Mouse (Mus musculus) liver, postnatal 0 days (tissue): ENCODE data around the gene Rassf4. TPM values are rescaled to one million over a fixed set of nuclear protein-coding genes. Genes with fewer than 3 reads are reported as not detected.
A peak's percentile ranks its signal among the peaks of the same experiment; 100 is the strongest.

Experiments used
- ATAC-seq: fragments of 200-750 bp; cut with Nextera tagmentation; 2 replicates; pipeline ENCODE4 v1.8.0; 2017; ENCODE audit warnings: mild to moderate bottlenecking, moderate library complexity
- DNase-seq: peaks from one replicate; pipeline ENCODE4 v3.0.0-alpha.2; 2016
- H3K27ac ChIP-seq: fragments of 300-500 bp; sonication (generic); 2 replicates; pipeline ENCODE4 v1.5.1; 2014; ENCODE audit warnings: antibody characterized with exemption, moderate library complexity, mild to moderate bottlenecking, low read depth
- H3K27me3 ChIP-seq: fragments of 300-500 bp; sonication (generic); 2 replicates; pipeline ENCODE4 v1.6.1; 2014; ENCODE audit warnings: low read length, control low read depth, mixed read lengths; ENCODE audit not compliant: insufficient read depth
- H3K36me3 ChIP-seq: fragments of 300-500 bp; sonication (generic); replicated peaks from 2 replicates; pipeline ENCODE4 v1.6.1; 2014; ENCODE audit warnings: mild to moderate bottlenecking, control low read depth, low read length, moderate library complexity, mixed read lengths; ENCODE audit not compliant: insufficient read depth
- H3K4me1 ChIP-seq: fragments of 300-500 bp; sonication (generic); 2 replicates; pipeline ENCODE4 v1.6.1; 2014; ENCODE audit warnings: antibody characterized with exemption, mild to moderate bottlenecking, control low read depth; ENCODE audit not compliant: insufficient read depth
- H3K4me2 ChIP-seq: fragments of 300-500 bp; sonication (generic); 2 replicates; pipeline ENCODE4 v1.6.1; 2014; ENCODE audit warnings: low read depth, mild to moderate bottlenecking, low read length, moderate library complexity, mixed read lengths
- H3K4me3 ChIP-seq: fragments of 300-500 bp; sonication (generic); 2 replicates; pipeline ENCODE4 v1.5.1; 2014; ENCODE audit warnings: low read depth, low read length
- H3K9ac ChIP-seq: fragments of 300-500 bp; sonication (generic); replicated peaks from 2 replicates; pipeline ENCODE4 v1.6.1; 2014; ENCODE audit warnings: mild to moderate bottlenecking, moderate library complexity
- H3K9me3 ChIP-seq: fragments of 300-500 bp; sonication (generic); 2 replicates; pipeline ENCODE4 v1.6.1; 2016; ENCODE audit warnings: mild to moderate bottlenecking, control low read depth, low read length, mixed read lengths
- CTCF ChIP-seq: sonication (generic); IDR thresholded peaks from 2 replicates; pipeline ENCODE4 v1.5.1; 2016; ENCODE audit warnings: antibody characterized with exemption, low read depth
- EP300 ChIP-seq: IDR thresholded peaks from 2 replicates; pipeline ENCODE4 v1.6.1; 2016; ENCODE audit warnings: antibody characterized with exemption, low read depth, mild to moderate bottlenecking
- WGBS: fragments of 180-500 bp; shearing (Covaris S2); extraction: QIAGEN DNeasy Blood & Tissue Kit; methylation state at CpG from one replicate; pipeline ENCODE4 v1.1.7; 2014; ENCODE audit not compliant: insufficient replicate concordance; 5-methylcytosine and 5-hydroxymethylcytosine counted together
- polyA plus RNA-seq: library from polyadenylated mRNA; unstranded; fragments of >200 nt; fragmentation: Nextera tagmentation; extraction: Ambion mirVana; gene quantifications from 2 replicates; pipeline ENCODE4 v1.2.1, GENCODE M21; 2015

The Rassf4 gene
- polyA plus RNA-seq, 1 experiment from 2014 or later = 9.6 TPM

- no peak for TF ChIP-seq CTCF
- no peak for TF ChIP-seq EP300
- H3K27ac ChIP-seq = no peak overlapping the region
Observed at GRCm38 (mm10) chr6:116663364-116663763, 10.4 kb downstream of the Rassf4 start.

GRCm38 (mm10) chr6:116653684-116654454 lies 19.9 kb downstream of the Rassf4 start:
- WGBS = 49% methylated on average over 9 of the region's 9 CpGs

More at GRCm38 (mm10) chr6:116663364-116663763, 10.4 kb downstream of the Rassf4 start:
- Histone ChIP-seq H3K27me3 (no peaks in the 10 kb centered on the region), H3K4me1 (peaks cover 3% of the 10 kb centered on the region; the same call in 1 of the 2 replicates), H3K36me3 (no peaks in the 10 kb centered on the region), H3K9ac (no peak overlapping the region), H3K9me3 (no peaks in the 10 kb centered on the region), H3K4me3 (no peak overlapping the region), H3K4me2 (no peak overlapping the region)
- ATAC-seq = no peak
- 66% methylated on average over 2 of the region's 2 CpGs for WGBS
- no peak for DNase-seq

GRCm38 (mm10) chr6:116653191-116653590 lies 20.6 kb downstream of the Rassf4 start:
- H3K9me3 ChIP-seq = no peaks in the 10 kb centered on the region
- no peaks in the 10 kb centered on the region; the same call in 1 of the 2 replicates for H3K36me3 ChIP-seq
- ATAC-seq (peak; percentile 12), DNase-seq (no peak)
- no peaks in the 10 kb centered on the region for H3K27me3 ChIP-seq
- H3K9ac ChIP-seq = peak overlapping the region; percentile 78
- H3K4me1 ChIP-seq = peaks cover 11% of the 10 kb centered on the region
- no peak for TF ChIP-seq EP300
- no peak for TF ChIP-seq CTCF
- peak overlapping the region; percentile 95 for H3K27ac ChIP-seq
- WGBS = 50% methylated on average over 3 of the region's 3 CpGs
- H3K4me3 ChIP-seq = peak overlapping the region; percentile 57; the same call in 1 of the 2 replicates
- H3K4me2 ChIP-seq = peak overlapping the region; percentile 60

More at GRCm38 (mm10) chr6:116653684-116654454, 19.9 kb downstream of the Rassf4 start:
- Histone ChIP-seq H3K4me2 (peak overlapping the region; percentile 60; the same call in 1 of the 2 replicates), H3K27me3 (no peaks in the 10 kb centered on the region), H3K4me3 (no peak overlapping the region), H3K36me3 (no peaks in the 10 kb centered on the region; the same call in 1 of the 2 replicates), H3K4me1 (peaks cover 11% of the 10 kb centered on the region), H3K9me3 (no peaks in the 10 kb centered on the region), H3K9ac (peak overlapping the region; percentile 78), H3K27ac (peak overlapping the region; percentile 95)
- ATAC-seq (peak; percentile 69), DNase-seq (peak; percentile 77)
- TF ChIP-seq CTCF (peak; percentile 90), EP300 (no peak; the same call in none of the 2 replicates)

- ATAC-seq = no peak
Observed at GRCm38 (mm10) chr6:116651437-116652118, 22.2 kb downstream of the Rassf4 start.

GRCm38 (mm10) chr6:116650406-116650805 lies 23.3 kb downstream of the Rassf4 start, which contains the start of gene Depp1:
Gene Depp1 (plus strand): TSS chr6:116650609.
- H3K4me3 ChIP-seq = peak within 1 kb of the TSS; percentile 57
- DNase-seq (peak; percentile 76), ATAC-seq (peak; percentile 76)
- H3K9ac ChIP-seq = peak within 1 kb of the TSS; percentile 78
- H3K27me3 ChIP-seq = no peaks in the 10 kb centered on the region
- TF ChIP-seq CTCF (no peak), EP300 (peak; percentile 89)
- peak within 1 kb of the TSS; percentile 95 for H3K27ac ChIP-seq
- 6% methylated on average over 6 of the region's 6 CpGs for WGBS
- peaks cover 14% of the 10 kb centered on the region for H3K4me1 ChIP-seq
- no peaks in the 10 kb centered on the region; the same call in 1 of the 2 replicates for H3K36me3 ChIP-seq
- peak within 1 kb of the TSS; percentile 60 for H3K4me2 ChIP-seq
- H3K9me3 ChIP-seq = no peaks in the 10 kb centered on the region

More at GRCm38 (mm10) chr6:116651437-116652118, 22.2 kb downstream of the Rassf4 start:
- Histone ChIP-seq H3K9ac (peak overlapping the region; percentile 78), H3K27ac (peak overlapping the region; percentile 95), H3K36me3 (no peaks in the 10 kb centered on the region; the same call in 1 of the 2 replicates), H3K9me3 (no peaks in the 10 kb centered on the region), H3K4me1 (peaks cover 14% of the 10 kb centered on the region), H3K4me3 (peak overlapping the region; percentile 57), H3K4me2 (peak overlapping the region; percentile 60), H3K27me3 (no peaks in the 10 kb centered on the region)
- TF ChIP-seq CTCF = peak; percentile 59
- no peak for TF ChIP-seq EP300
- DNase-seq = peak; percentile 56
- WGBS = 33% methylated on average over 20 of the region's 20 CpGs

GRCm38 (mm10) chr6:116649811-116650210 lies 23.9 kb downstream of the Rassf4 start:
- Histone ChIP-seq H3K4me2 (no peak overlapping the region), H3K36me3 (no peaks in the 10 kb centered on the region; the same call in 1 of the 2 replicates), H3K9ac (0 out of 2 replicates have a peak overlapping the region, but pooled peaks have one; percentile 26), H3K4me3 (no peak overlapping the region), H3K27me3 (no peaks in the 10 kb centered on the region), H3K27ac (peak overlapping the region; percentile 95), H3K4me1 (peaks cover 14% of the 10 kb centered on the region), H3K9me3 (no peaks in the 10 kb centered on the region)
- TF ChIP-seq CTCF (no peak), EP300 (no peak)
- DNase-seq (no peak), ATAC-seq (no peak)
- WGBS = 45% methylated on average over 7 of the region's 7 CpGs
